Mouse (Mus musculus): ENCODE data around the gene Tbce. TPM values are rescaled to one million over a fixed set of nuclear protein-coding genes. Genes with fewer than 3 reads are reported as not detected.

Gene Tbce
- polyA plus RNA-seq, 1 experiment from 2014 or later = 25.6 TPM

DNA sequence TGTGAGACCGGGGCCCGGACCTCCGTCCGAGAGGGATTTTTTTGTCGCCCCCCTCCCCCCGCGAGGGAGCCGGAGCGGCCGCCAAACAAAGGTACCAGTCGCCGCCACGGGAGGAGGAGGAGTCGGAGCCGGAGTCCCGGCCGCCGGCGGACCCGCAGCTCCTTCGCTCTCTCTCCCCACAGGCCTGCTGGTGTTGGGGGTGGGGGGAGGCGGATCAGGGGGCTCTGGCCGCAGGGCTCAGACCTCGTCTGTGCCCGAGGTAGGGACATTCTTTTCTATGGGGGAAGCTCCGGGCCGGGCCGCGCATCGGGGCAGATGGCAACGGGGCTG, 24.5 kb upstream of the Tbce start:
- H3K4me3 ChIP-seq (ENCODE audit: low read depth, low read length) = peak overlapping the region; percentile 99
- H3K9ac ChIP-seq (ENCODE audit: low read depth, low read length) = peak overlapping the region; percentile 100
- H3K27me3 ChIP-seq (ENCODE audit: control insufficient read depth, insufficient read depth, low read depth, low read length) = no peaks in the 10 kb centered on the region
- peak overlapping the region; percentile 97 for H3K27ac ChIP-seq (ENCODE audit: low read length)
- WGBS (ENCODE audit: insufficient replicate concordance) = 0% methylated on average over 27 of the region's 31 CpGs
- H3K4me1 ChIP-seq (ENCODE audit: control insufficient read depth, low read depth, low read length) = peaks cover 14% of the 10 kb centered on the region
- H3K4me2 ChIP-seq (ENCODE audit: low read depth, low read length) = peak overlapping the region; percentile 74
- H3K9me3 ChIP-seq (replicated peaks; ENCODE audit: control insufficient read depth, low read length) = no peaks in the 10 kb centered on the region
- ATAC-seq (ENCODE audit: low read depth) = peak; percentile 19
- H3K36me3 ChIP-seq (ENCODE audit: control insufficient read depth, insufficient read depth) = no peaks in the 10 kb centered on the region; the same call in 1 of the 2 replicates

DNA sequence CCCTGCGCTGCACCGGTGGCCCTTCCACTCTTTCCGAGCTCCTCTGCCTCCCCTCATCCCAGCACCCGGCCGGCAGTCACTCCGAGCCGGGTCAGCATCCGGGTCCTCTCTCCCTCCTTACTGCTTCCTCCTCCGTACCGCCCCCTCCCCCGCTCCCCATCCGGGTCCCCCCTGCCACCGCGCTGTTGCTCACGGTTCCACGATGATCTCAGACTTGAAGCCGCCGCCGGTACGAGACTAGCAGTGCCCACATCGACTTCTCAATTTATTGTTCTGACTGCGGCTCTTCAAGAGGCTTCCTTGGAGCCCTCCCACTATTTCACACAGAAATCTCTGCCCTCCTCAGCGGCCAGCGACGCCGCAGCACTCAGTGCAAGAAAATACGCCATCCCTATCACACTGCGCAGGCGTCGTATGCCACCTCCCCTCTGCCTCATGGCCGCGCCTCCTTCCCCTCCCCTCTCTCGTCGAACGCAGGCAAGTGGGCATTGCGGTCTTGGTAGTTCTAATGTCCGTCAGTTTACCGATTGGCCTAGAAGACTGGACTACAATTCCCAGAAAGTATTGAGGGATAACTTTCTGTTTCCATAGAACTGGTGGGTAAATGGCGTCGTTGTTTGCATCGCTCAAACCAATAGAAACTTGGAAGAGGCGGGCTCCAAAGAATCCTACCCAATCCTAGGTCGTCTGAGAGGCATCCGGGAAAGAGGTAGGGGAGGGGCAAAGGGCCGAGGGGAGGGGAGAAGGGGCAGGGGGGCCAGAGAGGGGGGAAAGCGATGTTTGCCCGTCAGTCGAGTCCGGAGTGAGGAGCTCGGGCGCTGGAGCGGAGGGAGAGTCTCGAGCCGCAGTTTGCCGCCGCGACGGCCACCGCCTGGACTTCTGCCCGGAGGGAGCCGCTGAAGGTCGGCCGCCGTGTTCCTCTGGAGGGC, 23.8 kb upstream of the Tbce start, which contains the start of the genes Arid4b and Ggps1:
Gene Arid4b, plus strand, starts transcription at position 220 of the 929 bp plus-strand sequence.
Gene Ggps1, minus strand, starts transcription at position 476 of the 929 bp plus-strand sequence.
- H3K4me3 ChIP-seq (ENCODE audit: low read depth, low read length) = peak within 1 kb of the TSS; percentile 99
- H3K9me3 ChIP-seq (replicated peaks; ENCODE audit: control insufficient read depth, low read length) = no peaks in the 10 kb centered on the region
- H3K27me3 ChIP-seq (ENCODE audit: control insufficient read depth, insufficient read depth, low read depth, low read length) = no peaks in the 10 kb centered on the region
- WGBS (ENCODE audit: insufficient replicate concordance) = under 1% methylated on average over 63 of the region's 64 CpGs
- peak within 1 kb of the TSS; percentile 97 for H3K27ac ChIP-seq (ENCODE audit: low read length)
- H3K4me1 ChIP-seq (ENCODE audit: control insufficient read depth, low read depth, low read length) = peaks cover 13% of the 10 kb centered on the region
- H3K9ac ChIP-seq (ENCODE audit: low read depth, low read length) = peak within 1 kb of the TSS; percentile 100
- ATAC-seq (ENCODE audit: low read depth) = peak; percentile 93
- H3K4me2 ChIP-seq (ENCODE audit: low read depth, low read length) = peak within 1 kb of the TSS; percentile 86
- H3K36me3 ChIP-seq (ENCODE audit: control insufficient read depth, insufficient read depth) = no peaks in the 10 kb centered on the region; the same call in 1 of the 2 replicates

DNA sequence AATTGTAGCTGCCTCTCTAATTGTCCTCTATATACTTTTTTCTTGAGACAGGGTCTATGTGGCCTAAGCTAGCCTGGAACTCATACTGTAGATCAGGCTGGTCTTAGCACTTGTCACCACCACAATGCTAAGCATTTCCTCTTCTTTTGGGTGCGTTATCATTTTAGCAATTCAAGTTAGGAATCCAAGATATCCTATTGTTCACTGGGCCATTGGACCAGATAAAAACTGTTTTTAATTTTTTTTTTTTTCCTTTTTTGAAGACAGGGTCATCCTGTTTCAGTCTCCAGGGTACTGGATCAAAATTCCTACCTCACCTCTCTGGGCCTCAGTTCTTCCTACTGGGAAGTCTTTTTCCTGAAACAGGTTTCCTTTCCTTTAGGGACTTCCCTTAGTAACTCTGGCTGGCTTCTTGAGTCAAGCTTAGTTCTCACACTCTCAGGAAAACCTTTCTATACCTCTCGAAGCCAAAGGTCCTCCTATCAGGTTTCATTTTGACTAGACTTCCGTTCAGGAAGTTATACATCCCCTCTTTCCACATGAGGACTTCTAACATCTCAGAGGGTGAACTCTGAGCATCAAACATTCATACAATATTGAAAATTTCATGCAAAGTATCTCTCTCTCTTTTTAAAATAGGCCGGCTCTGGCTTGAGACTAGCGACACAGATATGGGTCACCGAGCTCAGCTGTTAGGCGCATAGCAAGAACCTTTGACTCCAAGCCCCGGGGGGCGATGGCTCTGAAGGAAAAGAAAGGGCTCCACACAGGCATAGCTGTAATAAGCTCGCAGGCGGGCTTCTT, 23.0 kb upstream of the Tbce start:
- WGBS (ENCODE audit: insufficient replicate concordance) = 1% methylated on average over 11 of the region's 11 CpGs
- H3K9ac ChIP-seq (ENCODE audit: low read depth, low read length) = peak overlapping the region; percentile 100
- no peaks in the 10 kb centered on the region for H3K27me3 ChIP-seq (ENCODE audit: control insufficient read depth, insufficient read depth, low read depth, low read length)
- peak overlapping the region; percentile 86 for H3K4me2 ChIP-seq (ENCODE audit: low read depth, low read length)
- H3K27ac ChIP-seq (ENCODE audit: low read length) = peak overlapping the region; percentile 97
- no peak for ATAC-seq (ENCODE audit: low read depth)
- no peaks in the 10 kb centered on the region for H3K36me3 ChIP-seq (ENCODE audit: control insufficient read depth, insufficient read depth)
- H3K4me3 ChIP-seq (ENCODE audit: low read depth, low read length) = peak overlapping the region; percentile 99
- H3K9me3 ChIP-seq (replicated peaks; ENCODE audit: control insufficient read depth, low read length) = no peaks in the 10 kb centered on the region
- H3K4me1 ChIP-seq (ENCODE audit: control insufficient read depth, low read depth, low read length) = peaks cover 9% of the 10 kb centered on the region

DNA sequence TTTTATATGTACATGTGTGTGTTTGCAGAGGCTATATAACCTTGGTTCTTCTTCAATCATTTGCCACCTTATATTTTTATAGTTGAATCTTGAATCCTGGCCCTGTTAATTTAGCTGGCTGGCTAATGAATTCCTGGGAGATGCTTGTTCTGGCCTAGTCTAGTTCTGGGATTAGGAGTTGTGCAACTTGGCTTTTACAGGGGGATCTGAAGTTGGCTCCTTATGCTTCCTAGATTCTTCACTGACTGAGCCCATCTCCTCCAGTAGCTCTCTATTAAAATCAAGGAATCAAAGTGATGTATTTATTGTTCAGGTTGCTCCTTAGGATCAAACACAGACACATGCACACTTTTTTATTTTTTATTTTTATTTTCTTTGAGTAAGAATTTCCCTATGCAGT, 20.1 kb upstream of the Tbce start:
- H3K27ac ChIP-seq (ENCODE audit: low read length) = no peak overlapping the region
- H3K4me1 ChIP-seq (ENCODE audit: control insufficient read depth, low read depth, low read length) = peaks cover 9% of the 10 kb centered on the region
- H3K36me3 ChIP-seq (ENCODE audit: control insufficient read depth, insufficient read depth) = peaks cover 2% of the 10 kb centered on the region; the same call in 1 of the 2 replicates

DNA sequence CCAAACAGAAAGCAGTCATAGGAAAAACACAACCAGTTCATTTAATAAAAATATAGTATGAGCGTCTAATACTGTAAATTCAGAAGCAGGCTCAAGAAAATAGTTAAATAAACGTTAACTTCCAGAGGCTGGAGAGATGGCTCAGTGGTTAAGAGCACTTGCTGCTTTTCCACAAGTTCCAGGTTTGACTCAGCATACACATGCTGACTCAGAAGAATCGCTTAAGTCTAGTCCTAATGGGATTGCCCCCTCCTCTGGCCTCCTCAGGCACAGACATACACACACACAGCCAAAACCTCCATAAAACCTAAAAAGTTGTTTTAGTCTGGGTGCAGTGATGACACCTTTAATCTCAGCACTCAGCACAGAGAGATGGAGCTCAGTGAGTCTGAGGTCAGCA, 17.4 kb upstream of the Tbce start:
- Histone ChIP-seq H3K27ac (ENCODE audit: low read length) (no peak overlapping the region), H3K9me3 (replicated peaks; ENCODE audit: control insufficient read depth, low read length) (no peaks in the 10 kb centered on the region), H3K36me3 (ENCODE audit: control insufficient read depth, insufficient read depth) (peaks cover 10% of the 10 kb centered on the region), H3K9ac (ENCODE audit: low read depth, low read length) (no peak overlapping the region), H3K4me2 (ENCODE audit: low read depth, low read length) (no peak overlapping the region), H3K4me1 (ENCODE audit: control insufficient read depth, low read depth, low read length) (peaks cover 3% of the 10 kb centered on the region; the same call in 1 of the 2 replicates), H3K4me3 (ENCODE audit: low read depth, low read length) (no peak overlapping the region), H3K27me3 (ENCODE audit: control insufficient read depth, insufficient read depth, low read depth, low read length) (no peaks in the 10 kb centered on the region)
- no peak for ATAC-seq (ENCODE audit: low read depth)
- WGBS (ENCODE audit: insufficient replicate concordance) = 81% methylated on average over 3 of the region's 3 CpGs

More for the DNA sequence above, 20.1 kb upstream of the Tbce start:
- no peak overlapping the region for H3K9ac ChIP-seq (ENCODE audit: low read depth, low read length)
- H3K4me3 ChIP-seq (ENCODE audit: low read depth, low read length) = no peak overlapping the region
- no peaks in the 10 kb centered on the region for H3K9me3 ChIP-seq (replicated peaks; ENCODE audit: control insufficient read depth, low read length)
- no peaks in the 10 kb centered on the region for H3K27me3 ChIP-seq (ENCODE audit: control insufficient read depth, insufficient read depth, low read depth, low read length)
- H3K4me2 ChIP-seq (ENCODE audit: low read depth, low read length) = no peak overlapping the region
- no peak for ATAC-seq (ENCODE audit: low read depth)

DNA sequence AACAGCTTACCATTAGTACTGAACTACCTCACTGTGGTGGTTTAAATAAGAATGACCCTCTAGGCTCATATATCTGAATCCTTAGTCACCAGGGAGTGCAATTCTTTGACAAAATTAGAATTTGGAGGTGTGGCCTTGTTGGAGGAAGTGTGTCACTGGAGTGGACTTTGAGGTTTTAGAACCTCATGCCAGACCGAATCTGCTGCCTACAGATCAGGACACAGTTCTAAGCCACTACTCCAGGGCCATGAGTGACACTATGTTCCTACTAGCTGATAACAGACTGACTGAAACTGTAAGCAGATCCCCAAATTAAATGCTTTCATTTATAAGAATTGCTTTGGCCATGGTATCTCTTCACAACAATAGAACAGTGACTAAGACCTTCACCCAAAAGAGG, 10.4 kb upstream of the Tbce start:
- H3K4me1 ChIP-seq (ENCODE audit: control insufficient read depth, low read depth, low read length) = no peaks in the 10 kb centered on the region
- no peaks in the 10 kb centered on the region for H3K9me3 ChIP-seq (replicated peaks; ENCODE audit: control insufficient read depth, low read length)
- H3K36me3 ChIP-seq (ENCODE audit: control insufficient read depth, insufficient read depth) = peaks cover 15% of the 10 kb centered on the region
- no peak overlapping the region for H3K4me3 ChIP-seq (ENCODE audit: low read depth, low read length)
- no peak for ATAC-seq (ENCODE audit: low read depth)
- H3K27me3 ChIP-seq (ENCODE audit: control insufficient read depth, insufficient read depth, low read depth, low read length) = no peaks in the 10 kb centered on the region
- H3K4me2 ChIP-seq (ENCODE audit: low read depth, low read length) = no peak overlapping the region
- H3K9ac ChIP-seq (ENCODE audit: low read depth, low read length) = no peak overlapping the region
- WGBS (ENCODE audit: insufficient replicate concordance) = 35% methylated on average over 1 of the region's 1 CpGs
- H3K27ac ChIP-seq (ENCODE audit: low read length) = no peak overlapping the region

DNA sequence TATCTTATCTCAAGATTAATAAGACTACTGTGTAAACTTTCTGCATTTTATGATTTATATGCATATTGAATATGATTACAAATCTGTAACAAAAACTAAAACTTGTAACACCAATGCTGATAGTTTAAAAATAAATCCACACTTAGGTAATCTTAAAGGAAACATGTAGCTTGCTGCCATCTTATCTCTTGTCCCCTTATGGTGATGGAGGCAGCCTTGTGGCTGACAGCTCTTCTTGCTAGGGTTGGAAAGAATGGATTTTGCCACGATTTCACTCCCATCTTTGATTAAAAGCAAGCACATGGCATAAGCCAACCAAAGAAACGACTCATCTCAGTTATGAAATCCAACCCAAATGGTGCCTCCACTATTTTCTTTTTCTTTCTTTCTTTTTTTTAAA, 5.1 kb upstream of the Tbce start:
- ATAC-seq (ENCODE audit: low read depth) = no peak
- peaks cover 7% of the 10 kb centered on the region; the same call in 1 of the 2 replicates for H3K36me3 ChIP-seq (ENCODE audit: control insufficient read depth, insufficient read depth)
- no peak overlapping the region for H3K27ac ChIP-seq (ENCODE audit: low read length)
- H3K4me3 ChIP-seq (ENCODE audit: low read depth, low read length) = no peak overlapping the region
- no peak overlapping the region for H3K9ac ChIP-seq (ENCODE audit: low read depth, low read length)
- H3K27me3 ChIP-seq (ENCODE audit: control insufficient read depth, insufficient read depth, low read depth, low read length) = no peaks in the 10 kb centered on the region
- WGBS (ENCODE audit: insufficient replicate concordance) = 25% methylated on average over 2 of the region's 2 CpGs
- H3K4me1 ChIP-seq (ENCODE audit: control insufficient read depth, low read depth, low read length) = peaks cover 7% of the 10 kb centered on the region
- H3K4me2 ChIP-seq (ENCODE audit: low read depth, low read length) = no peak overlapping the region
- no peaks in the 10 kb centered on the region for H3K9me3 ChIP-seq (replicated peaks; ENCODE audit: control insufficient read depth, low read length)

DNA sequence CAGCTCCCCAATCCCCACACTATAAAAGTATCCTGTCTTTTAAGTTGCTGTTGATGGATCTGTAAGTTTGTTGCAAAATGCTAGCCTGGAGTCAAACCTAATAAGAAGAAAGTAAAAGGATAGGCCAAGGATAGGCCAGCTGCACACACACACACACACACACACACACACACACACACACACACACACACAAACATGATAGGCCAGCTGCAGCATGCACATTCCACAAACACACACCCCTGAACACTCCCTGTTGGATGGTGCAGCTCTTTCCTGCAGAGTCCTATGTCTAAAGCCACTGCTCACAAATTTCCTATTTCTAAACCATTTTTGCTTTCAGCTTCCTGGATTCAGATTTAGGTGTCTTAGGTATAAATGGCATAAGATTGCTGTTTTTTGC, 4.4 kb upstream of the Tbce start:
- H3K27ac ChIP-seq (ENCODE audit: low read length) = no peak overlapping the region
- no peak overlapping the region for H3K9ac ChIP-seq (ENCODE audit: low read depth, low read length)
- no peaks in the 10 kb centered on the region for H3K27me3 ChIP-seq (ENCODE audit: control insufficient read depth, insufficient read depth, low read depth, low read length)
- H3K9me3 ChIP-seq (replicated peaks; ENCODE audit: control insufficient read depth, low read length) = no peaks in the 10 kb centered on the region
- no peak overlapping the region for H3K4me3 ChIP-seq (ENCODE audit: low read depth, low read length)
- no peak overlapping the region for H3K4me2 ChIP-seq (ENCODE audit: low read depth, low read length)
- peaks cover 2% of the 10 kb centered on the region; the same call in 1 of the 2 replicates for H3K36me3 ChIP-seq (ENCODE audit: control insufficient read depth, insufficient read depth)
- peaks cover 7% of the 10 kb centered on the region for H3K4me1 ChIP-seq (ENCODE audit: control insufficient read depth, low read depth, low read length)
- no peak for ATAC-seq (ENCODE audit: low read depth)

DNA sequence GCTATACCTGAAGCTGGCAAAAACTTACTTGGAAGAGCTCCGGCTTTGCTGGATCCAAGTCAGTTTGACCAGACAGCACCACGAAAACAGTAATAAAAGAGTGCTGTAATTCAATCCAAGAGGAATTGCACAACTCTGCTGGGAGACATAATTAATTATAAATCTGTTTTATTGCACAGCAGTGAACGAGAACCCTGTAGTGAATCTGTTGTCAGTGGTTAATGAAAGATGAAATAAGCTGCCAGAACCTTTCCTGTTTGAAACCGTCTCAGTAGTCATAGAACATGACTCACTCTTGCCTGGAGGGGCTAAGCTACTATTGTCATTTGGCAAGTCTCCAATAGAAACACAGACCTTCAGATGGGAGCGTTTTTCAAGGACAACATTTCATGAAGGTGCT, 748 bp upstream of the Tbce start:
- WGBS (ENCODE audit: insufficient replicate concordance) = 38% methylated on average over 5 of the region's 5 CpGs
- ATAC-seq (ENCODE audit: low read depth) = no peak
- peak overlapping the region; percentile 96 for H3K27ac ChIP-seq (ENCODE audit: low read length)
- peaks cover 15% of the 10 kb centered on the region for H3K4me1 ChIP-seq (ENCODE audit: control insufficient read depth, low read depth, low read length)
- H3K27me3 ChIP-seq (ENCODE audit: control insufficient read depth, insufficient read depth, low read depth, low read length) = no peaks in the 10 kb centered on the region
- peak overlapping the region; percentile 80 for H3K4me3 ChIP-seq (ENCODE audit: low read depth, low read length)
- peak overlapping the region; percentile 66 for H3K4me2 ChIP-seq (ENCODE audit: low read depth, low read length)
- H3K9me3 ChIP-seq (replicated peaks; ENCODE audit: control insufficient read depth, low read length) = no peaks in the 10 kb centered on the region
- peak overlapping the region; percentile 92 for H3K9ac ChIP-seq (ENCODE audit: low read depth, low read length)
- no peaks in the 10 kb centered on the region for H3K36me3 ChIP-seq (ENCODE audit: control insufficient read depth, insufficient read depth)

Measured in liver, embryonic 16.5 days (tissue).